Mouse (Mus musculus) olfactory bulb, adult 2 months (tissue): ENCODE measurements around the gene Rab15. TPM values are rescaled to one million over a fixed set of nuclear protein-coding genes. Genes with fewer than 3 reads are reported as not detected.
"Not testable (repeated sequence)": the region's sequence is repeated elsewhere in the genome, so short reads cannot be mapped to it uniquely, and the experiment has no call there.

ENCODE experiments used
- H3K27ac ChIP-seq: fragments of 200-500 bp; 2 replicates; pipeline ENCODE4 v1.5.1; 2012; ENCODE audit warnings: low read depth, low read length; ENCODE audit not compliant: insufficient read depth
- H3K4me1 ChIP-seq: fragments of 200-500 bp; 2 replicates; pipeline ENCODE4 v1.6.1; 2012; ENCODE audit warnings: low read length; ENCODE audit not compliant: control insufficient read depth, insufficient read depth
- H3K4me3 ChIP-seq: fragments of 200-500 bp; 2 replicates; pipeline ENCODE4 v1.5.1; 2012; ENCODE audit warnings: mild to moderate bottlenecking, low read depth, low read length, moderate library complexity; ENCODE audit not compliant: insufficient read depth
- CTCF ChIP-seq: fragments of 200-500 bp; IDR thresholded peaks from 2 replicates; pipeline ENCODE4 v1.5.1; 2012; ENCODE audit warnings: low read depth, mild to moderate bottlenecking, low read length, moderate library complexity; ENCODE audit not compliant: insufficient read depth
- POLR2A ChIP-seq: fragments of 200-500 bp; IDR thresholded peaks from 2 replicates; pipeline ENCODE4 v1.6.1; 2012; ENCODE audit warnings: mild to moderate bottlenecking, low read depth, low read length, moderate library complexity; ENCODE audit not compliant: insufficient read depth
- WGBS: fragments of 180-500 bp; shearing (Covaris S2); methylation state at CpG from one replicate; pipeline ENCODE4 v1.1.7; 2018; 5-methylcytosine and 5-hydroxymethylcytosine counted together
- polyA plus RNA-seq: library from polyadenylated mRNA; stranded (reverse); fragments of >200 nt; gene quantifications from 2 replicates; pipeline ENCODE4 v1.2.4, GENCODE M21; 2012; ENCODE audit warnings: low replicate concordance; ENCODE audit not compliant: missing spikeins, insufficient read depth, insufficient read length

The Rab15 gene
- polyA plus RNA-seq, 1 experiment, result not detected

DNA sequence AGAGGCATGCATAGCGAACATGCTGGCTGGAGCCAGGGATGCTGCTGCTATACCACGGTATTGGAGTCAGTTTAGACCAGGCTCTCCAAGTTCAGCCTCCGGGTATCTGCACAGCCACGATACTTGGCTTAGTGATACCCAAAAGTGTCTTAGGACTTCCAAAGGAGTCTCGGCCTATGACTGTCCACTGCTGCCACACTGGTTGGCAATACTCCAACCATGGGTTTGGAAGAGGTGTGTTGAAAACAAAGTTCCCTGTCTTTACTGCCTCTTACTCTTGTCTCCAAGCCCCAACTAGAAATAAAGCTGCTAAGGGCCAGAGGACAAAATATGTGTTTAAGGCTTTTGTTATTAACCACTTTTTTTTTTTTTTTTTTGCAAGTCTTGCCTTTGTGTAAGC lies 12.2 kb downstream of the Rab15 start:
- no peaks in the 10 kb centered on the region for H3K4me1 ChIP-seq
- TF ChIP-seq CTCF (no peak), POLR2A (no peak)
- H3K4me3 ChIP-seq, result no peak overlapping the region
- WGBS, result 89% methylated on average over 5 of the region's 5 CpGs
- H3K27ac ChIP-seq, result no peak overlapping the region

- H3K27ac ChIP-seq, result no peak overlapping the region
- TF ChIP-seq CTCF (no peak), POLR2A (no peak)
- H3K4me1 ChIP-seq, result no peaks in the 10 kb centered on the region
- WGBS, result 79% methylated on average over 10 of the region's 10 CpGs
- no peak overlapping the region for H3K4me3 ChIP-seq
These were observed 14.9 kb downstream of the Rab15 start for GRCm38 (mm10) chr12:76807796-76808195.

- WGBS, result 79% methylated on average over 10 of the region's 10 CpGs
- H3K27ac ChIP-seq, result no peak overlapping the region
- H3K4me3 ChIP-seq, result no peak overlapping the region
- H3K4me1 ChIP-seq, result no peaks in the 10 kb centered on the region
- TF ChIP-seq CTCF, result no peak
- no peak for TF ChIP-seq POLR2A
These were observed 17.5 kb downstream of the Rab15 start for GRCm38 (mm10) chr12:76805056-76805811.

- WGBS, result 53% methylated on average over 7 of the region's 7 CpGs
- H3K4me1 ChIP-seq, result no peaks in the 10 kb centered on the region
- no peak overlapping the region for H3K4me3 ChIP-seq
- H3K27ac ChIP-seq, result no peak overlapping the region
- TF ChIP-seq CTCF (no peak), POLR2A (no peak)
These were observed 18.9 kb downstream of the Rab15 start for GRCm38 (mm10) chr12:76803700-76804252.

DNA sequence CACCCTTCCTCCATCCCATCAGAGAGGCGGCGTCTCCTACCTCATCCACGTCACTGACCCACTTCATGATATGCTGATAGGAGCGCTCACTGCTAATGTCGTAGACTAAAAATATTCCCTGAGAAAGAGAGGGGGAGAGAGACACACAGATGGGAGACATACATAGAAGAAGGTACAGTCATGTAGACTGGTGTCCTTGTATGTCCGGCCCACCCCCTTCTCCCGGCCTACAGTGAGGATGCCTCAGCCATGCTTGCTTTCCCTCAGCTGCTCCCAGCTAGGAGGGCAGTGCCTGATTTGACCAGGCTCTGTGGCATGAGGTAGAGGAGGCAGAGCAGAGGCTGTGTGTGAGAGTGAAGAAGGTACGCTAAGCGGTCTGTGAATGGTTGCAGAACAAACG lies 19.7 kb downstream of the Rab15 start:
- no peak for TF ChIP-seq POLR2A
- no peak for TF ChIP-seq CTCF
- Histone ChIP-seq H3K4me3 (no peak overlapping the region), H3K27ac (no peak overlapping the region), H3K4me1 (no peaks in the 10 kb centered on the region; the same call in 1 of the 2 replicates)
- 87% methylated on average over 10 of the region's 10 CpGs for WGBS

DNA sequence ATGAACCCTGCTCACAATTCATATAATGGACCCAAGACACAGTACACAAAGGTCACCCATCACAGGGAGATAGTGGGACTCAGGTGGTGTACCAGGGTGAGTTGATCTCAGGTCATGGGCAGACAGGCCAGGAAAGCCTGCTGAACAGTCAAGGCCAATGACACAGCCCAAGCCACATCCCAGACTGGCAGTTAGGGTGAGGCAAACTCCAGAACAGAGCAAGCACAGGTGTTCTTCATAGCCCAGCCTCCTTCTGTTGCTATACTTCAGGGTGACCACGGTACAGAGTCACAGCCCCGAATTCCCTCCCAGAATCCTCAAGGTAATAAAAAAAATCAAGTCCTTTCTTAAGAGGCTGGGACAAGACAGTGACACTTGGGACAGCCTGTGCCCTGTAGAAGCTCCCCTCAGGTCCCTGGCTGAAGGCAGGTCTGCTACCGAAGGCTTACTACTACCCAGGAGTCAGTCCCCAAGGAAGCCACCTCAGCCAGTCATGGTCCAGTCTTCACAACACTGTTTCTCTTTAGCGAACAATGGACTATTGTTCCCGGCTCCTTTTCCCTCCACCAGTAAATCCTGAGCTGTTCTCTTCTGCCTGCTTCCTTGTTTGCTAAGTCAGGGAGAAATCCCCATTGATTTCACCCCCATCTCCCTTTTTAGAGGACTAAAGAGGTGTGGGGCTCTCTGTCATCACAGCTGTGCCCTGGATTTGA lies 24.5 kb downstream of the Rab15 start:
- WGBS, result 64% methylated on average over 5 of the region's 5 CpGs
- TF ChIP-seq POLR2A (no peak), CTCF (no peak)
- Histone ChIP-seq H3K27ac (no peak overlapping the region), H3K4me3 (no peak overlapping the region), H3K4me1 (peaks cover 3% of the 10 kb centered on the region; the same call in 1 of the 2 replicates)

DNA sequence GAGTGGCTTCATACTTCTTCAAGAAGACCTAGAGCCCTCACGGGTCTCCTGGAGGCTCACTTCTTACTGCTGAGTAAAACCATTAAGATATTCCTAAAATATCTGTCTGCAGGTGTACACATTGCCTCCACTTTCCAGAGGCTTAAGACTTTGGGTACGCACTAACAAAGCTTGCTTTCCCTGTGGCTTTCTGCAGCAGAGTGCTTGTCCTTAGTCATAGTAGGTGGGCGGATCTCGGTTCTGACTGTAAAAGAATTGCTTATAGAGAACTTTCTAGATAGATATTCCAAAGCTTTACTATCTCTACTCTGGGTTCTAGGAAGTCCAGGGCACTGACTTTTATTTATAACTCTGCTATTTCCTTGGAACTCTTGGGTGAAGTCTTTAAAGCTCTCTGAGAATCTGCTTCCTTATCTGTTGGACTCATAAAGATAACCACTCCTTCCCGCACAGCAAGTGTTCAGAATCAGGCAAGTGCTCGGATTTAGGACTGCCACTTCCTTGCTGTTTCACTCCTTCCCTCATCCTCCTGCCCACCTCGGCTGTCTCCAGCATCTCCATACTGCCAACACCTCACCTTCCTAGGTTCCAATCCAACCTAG lies 25.7 kb downstream of the Rab15 start:
- Histone ChIP-seq H3K27ac (no peak overlapping the region), H3K4me3 (no peak overlapping the region), H3K4me1 (peaks cover 3% of the 10 kb centered on the region; the same call in 1 of the 2 replicates)
- 55% methylated on average over 7 of the region's 7 CpGs for WGBS
- TF ChIP-seq CTCF (no peak), POLR2A (no peak)

DNA sequence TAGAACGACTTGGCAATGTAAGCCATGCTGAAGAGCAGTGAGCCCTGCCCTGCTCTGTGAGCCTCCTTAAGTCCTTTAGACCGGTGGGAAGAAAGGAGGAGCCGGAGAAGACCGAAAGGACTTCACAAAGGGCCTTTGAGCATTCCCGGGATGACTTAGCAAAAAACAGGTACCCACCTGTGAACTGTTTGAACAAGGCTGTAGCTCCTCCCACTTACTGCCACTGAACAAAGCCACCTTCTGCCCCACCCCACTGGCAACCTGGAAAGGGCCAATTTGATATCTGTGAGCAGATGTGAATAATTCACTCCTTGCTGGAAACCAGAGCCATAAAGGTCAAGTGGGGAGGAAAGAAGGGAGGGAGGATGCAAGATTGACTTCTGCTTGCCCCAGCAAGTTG lies 27.4 kb downstream of the Rab15 start, which contains the start of gene Gpx2:
TSS of gene Gpx2 (minus strand) at position 205 of the 400 bp plus-strand sequence.
- Histone ChIP-seq H3K4me1 (peaks cover 5% of the 10 kb centered on the region), H3K27ac (no peak within 1 kb of the TSS), H3K4me3 (no peak within 1 kb of the TSS)
- TF ChIP-seq POLR2A, result no peak
- TF ChIP-seq CTCF, result no peak
- WGBS, result 75% methylated on average over 5 of the region's 5 CpGs

DNA sequence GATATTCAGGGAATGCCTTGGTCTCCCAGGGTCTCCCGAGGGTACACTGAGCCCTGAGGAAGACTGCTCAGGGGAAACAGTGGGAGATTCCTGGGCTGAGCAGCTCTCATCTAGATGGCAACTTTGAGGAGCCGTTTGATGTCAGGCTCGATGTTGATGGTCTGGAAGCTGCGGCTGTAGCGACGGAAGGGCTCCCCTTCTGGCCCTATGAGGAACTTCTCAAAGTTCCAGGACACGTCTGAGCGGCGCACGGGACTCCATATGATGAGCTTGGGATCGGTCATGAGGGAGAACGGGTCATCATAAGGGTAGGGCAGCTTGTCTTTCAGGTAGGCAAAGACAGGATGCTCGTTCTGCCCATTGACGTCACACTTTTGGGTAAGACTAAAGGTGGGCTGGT lies 30.2 kb downstream of the Rab15 start:
- H3K27ac ChIP-seq, H3K4me3 ChIP-seq, H3K4me1 ChIP-seq: not testable (repeated sequence)
- WGBS, result 64% methylated on average over 14 of the region's 14 CpGs
